Mouse (Mus musculus) MEL (cell line): ENCODE data around the gene Rnf26. TPM values are rescaled to one million over a fixed set of nuclear protein-coding genes. Genes with fewer than 3 reads are reported as not detected.

Experiments used
- DNase-seq: peaks from one replicate; pipeline ENCODE4 v3.0.0; 2011; ENCODE audit warnings: low read depth, low spot score
- H3K27ac ChIP-seq: 2 replicates; pipeline ENCODE4 v1.5.1; 2012; ENCODE audit warnings: low read depth, mild to moderate bottlenecking, control low read depth, low read length, moderate library complexity; ENCODE audit not compliant: control insufficient read depth
- H3K27me3 ChIP-seq, 2 experiments: fragments of 150-350 bp in 1 of 2; sonication (generic) in 1 of 2; 2 replicates each; pipeline ENCODE4 v1.6.1; 2012; ENCODE audit warnings: low read length in 2 of 2, mild to moderate bottlenecking in 2 of 2, improper control_type of control experiment in 1 of 2, moderate library complexity in 1 of 2; ENCODE audit not compliant: insufficient read depth in 2 of 2, control insufficient read depth in 1 of 2
- H3K36me3 ChIP-seq, 2 experiments: 2 replicates each; pipeline ENCODE4 v1.6.1; 2012 to 2014; ENCODE audit warnings: low read length in 2 of 2, improper control_type of control experiment in 1 of 2, inconsistent platforms in 1 of 2, mild to moderate bottlenecking in 1 of 2; ENCODE audit not compliant: insufficient read depth in 2 of 2, control insufficient read depth in 1 of 2
- H3K4me1 ChIP-seq, 2 experiments: fragments of 150-350 bp in 1 of 2; sonication (generic) in 1 of 2; 2 replicates each; pipeline ENCODE4 v1.6.1; 2012; ENCODE audit warnings: low read length in 2 of 2, improper control_type of control experiment in 1 of 2, mild to moderate bottlenecking in 1 of 2; ENCODE audit not compliant: insufficient read depth in 2 of 2, control insufficient read depth in 1 of 2
- H3K4me3 ChIP-seq, 2 experiments: fragments of 150-350 bp in 1 of 2; sonication (generic) in 1 of 2; 2 replicates each; pipeline ENCODE4 v1.5.1; 2012; ENCODE audit warnings: low read depth in 2 of 2, low read length in 2 of 2, mild to moderate bottlenecking in 2 of 2, moderate library complexity in 2 of 2, control low read depth in 1 of 2, improper control_type of control experiment in 1 of 2; ENCODE audit not compliant: control insufficient read depth in 1 of 2, insufficient read depth in 1 of 2
- H3K79me2 ChIP-seq: 2 replicates; pipeline ENCODE4 v1.6.1; 2012; ENCODE audit warnings: mild to moderate bottlenecking, low read length, moderate library complexity; ENCODE audit not compliant: control insufficient read depth, poor library complexity, insufficient read depth
- H3K9ac ChIP-seq: 2 replicates; pipeline ENCODE4 v1.6.1; 2012; ENCODE audit warnings: low read depth, mild to moderate bottlenecking, control low read depth, low read length, moderate library complexity; ENCODE audit not compliant: control insufficient read depth, poor library complexity, severe bottlenecking
- H3K9me3 ChIP-seq: fragments of 150-350 bp; sonication (generic); replicated peaks from 2 replicates; pipeline ENCODE4 v1.6.1; 2012; ENCODE audit warnings: mild to moderate bottlenecking, low read length, improper control_type of control experiment, moderate library complexity; ENCODE audit not compliant: insufficient read depth
- BHLHE40 ChIP-seq: IDR thresholded peaks from 2 replicates; pipeline ENCODE4 v1.6.1; 2012; ENCODE audit warnings: low read depth, mild to moderate bottlenecking, inconsistent platforms, low read length, improper control_type of control experiment, borderline replicate concordance
- CHD1 ChIP-seq: IDR thresholded peaks from 2 replicates; pipeline ENCODE4 v1.6.1; 2012; ENCODE audit warnings: low read depth, mild to moderate bottlenecking, inconsistent platforms, low read length, improper control_type of control experiment
- CHD2 ChIP-seq: IDR thresholded peaks from 2 replicates; pipeline ENCODE4 v1.6.1; 2011; ENCODE audit warnings: low read length, improper control_type of control experiment
- E2F4 ChIP-seq: IDR thresholded peaks from 2 replicates; pipeline ENCODE4 v1.6.1; 2011; ENCODE audit warnings: low read depth, low read length, improper control_type of control experiment, borderline replicate concordance
- EP300 ChIP-seq, 2 experiments: IDR thresholded peaks; 2 replicates each; pipeline ENCODE4 v1.6.1; 2011; ENCODE audit warnings: improper control_type of control experiment in 2 of 2, low read length in 2 of 2, low read depth in 1 of 2, mild to moderate bottlenecking in 1 of 2
- GABPA ChIP-seq: IDR thresholded peaks from 2 replicates; pipeline ENCODE4 v1.6.1; 2012; ENCODE audit warnings: low read depth, mild to moderate bottlenecking, inconsistent platforms, low read length, improper control_type of control experiment, moderate library complexity
- GATA1 ChIP-seq: IDR thresholded peaks from 2 replicates; pipeline ENCODE4 v1.6.1; 2011; ENCODE audit warnings: low read depth, low read length, improper control_type of control experiment
- HCFC1 ChIP-seq: IDR thresholded peaks from 2 replicates; pipeline ENCODE4 v1.6.1; 2012; ENCODE audit warnings: low read depth, mild to moderate bottlenecking, inconsistent platforms, low read length, improper control_type of control experiment, moderate library complexity
- JUND ChIP-seq: IDR thresholded peaks from 2 replicates; pipeline ENCODE4 v1.6.1; 2011; ENCODE audit warnings: low read depth, mild to moderate bottlenecking, improper control_type of control experiment, low read length
- KAT2A ChIP-seq: conservative IDR thresholded peaks from 2 replicates; pipeline ENCODE4 v1.6.1; 2012; ENCODE audit warnings: low read depth, low read length, improper control_type of control experiment, inconsistent platforms
- MAX ChIP-seq: IDR thresholded peaks from 2 replicates; pipeline ENCODE4 v1.6.1; 2011; ENCODE audit warnings: low read length, improper control_type of control experiment
- MAZ ChIP-seq: IDR thresholded peaks from 2 replicates; pipeline ENCODE4 v1.6.1; 2012; ENCODE audit warnings: low read depth, mild to moderate bottlenecking, inconsistent platforms, low read length, improper control_type of control experiment
- MEF2A ChIP-seq: IDR thresholded peaks from 2 replicates; pipeline ENCODE4 v1.6.1; 2014; ENCODE audit warnings: low read depth, mild to moderate bottlenecking, inconsistent platforms, low read length, improper control_type of control experiment; ENCODE audit not compliant: poor library complexity, insufficient replicate concordance, severe bottlenecking; ENCODE audit errors: extremely low read depth
- NELFE ChIP-seq: IDR thresholded peaks from 2 replicates; pipeline ENCODE4 v1.6.1; 2011; ENCODE audit warnings: low read depth, low read length, improper control_type of control experiment
- NRF1 ChIP-seq: IDR thresholded peaks from 2 replicates; pipeline ENCODE4 v1.6.1; 2014; ENCODE audit warnings: low read depth, mild to moderate bottlenecking, inconsistent platforms, low read length, improper control_type of control experiment, moderate library complexity; ENCODE audit not compliant: poor library complexity, insufficient read depth, severe bottlenecking
- POLR2A ChIP-seq, 2 experiments: IDR thresholded peaks; 2 replicates each; pipeline ENCODE4 v1.6.1; 2011 to 2012; ENCODE audit warnings: low read length in 2 of 2, mild to moderate bottlenecking in 2 of 2, control low read depth in 1 of 2, improper control_type of control experiment in 1 of 2, low read depth in 1 of 2, moderate library complexity in 1 of 2; ENCODE audit not compliant: control insufficient read depth in 1 of 2, insufficient read depth in 1 of 2, poor library complexity in 1 of 2
- POLR2AphosphoS5 ChIP-seq: IDR thresholded peaks from 2 replicates; pipeline ENCODE4 v1.6.1; 2012; ENCODE audit warnings: low read depth, borderline replicate concordance, mild to moderate bottlenecking, inconsistent platforms, low read length, moderate library complexity, mixed read lengths
- RAD21 ChIP-seq: IDR thresholded peaks from 2 replicates; pipeline ENCODE4 v1.6.1; 2011; ENCODE audit warnings: mild to moderate bottlenecking, low read depth, low read length, improper control_type of control experiment
- RCOR1 ChIP-seq: IDR thresholded peaks from 2 replicates; pipeline ENCODE4 v1.6.1; 2012; ENCODE audit warnings: low read depth, mild to moderate bottlenecking, inconsistent platforms, low read length, improper control_type of control experiment
- SIN3A ChIP-seq: IDR thresholded peaks from 2 replicates; pipeline ENCODE4 v1.6.1; 2012; ENCODE audit warnings: low read length, improper control_type of control experiment, inconsistent platforms
- USF1 ChIP-seq: IDR thresholded peaks from 2 replicates; pipeline ENCODE4 v1.6.1; 2014; ENCODE audit warnings: low read depth, mild to moderate bottlenecking, inconsistent platforms, low read length, improper control_type of control experiment, moderate library complexity
- USF2 ChIP-seq, 2 experiments: IDR thresholded peaks; 2 replicates each; pipeline ENCODE4 v1.6.1; 2011 to 2012; ENCODE audit warnings: improper control_type of control experiment in 2 of 2, low read length in 2 of 2, borderline replicate concordance in 1 of 2, inconsistent platforms in 1 of 2, low read depth in 1 of 2, mild to moderate bottlenecking in 1 of 2; ENCODE audit not compliant: insufficient read depth in 1 of 2
- polyA plus RNA-seq, 2 experiments: library from polyadenylated mRNA; stranded (reverse) in 1 of 2; unstranded in 1 of 2; fragments of >175 nt in 1 of 2; fragments of >200 nt in 1 of 2; gene quantifications; 2 replicates each; pipeline versions ENCODE4 v1.2.1 to v1.2.4; 2012; ENCODE audit warnings: low replicate concordance in 2 of 2, low read depth in 1 of 2; ENCODE audit not compliant: insufficient read length in 2 of 2, insufficient read depth in 1 of 2, missing spikeins in 1 of 2
- total RNA-seq: library from RNA; depleted of rRNA; stranded (reverse); fragments of 300-350 nt; gene quantifications from 2 replicates; pipeline ENCODE4 v1.2.3, GENCODE M21; 2012

Rnf26 gene
- total and polyA plus RNA-seq, 3 experiments, result 14.0 to 55.1 TPM; not detected in 1

GRCm38 (mm10) chr9:44082266-44082665, 31.1 kb downstream of the Rnf26 start:
- H3K27me3 ChIP-seq, result no peaks in the 10 kb centered on the region

GRCm38 (mm10) chr9:44081581-44081980, 31.7 kb downstream of the Rnf26 start:
- no peak for DNase-seq
- Histone ChIP-seq H3K9me3 (no peaks in the 10 kb centered on the region), H3K27me3 (no peaks in the 10 kb centered on the region), H3K4me1 (peaks cover 0 to 21% of the 10 kb centered on the region in 2 experiments; a peak in 3 of 4 replicates), H3K4me3 (no peak overlapping the region), H3K27ac (no peak overlapping the region), H3K79me2 (no peaks in the 10 kb centered on the region; the same call in 1 of the 2 replicates), H3K9ac (no peak overlapping the region), H3K36me3 (peaks cover 0 to 3% of the 10 kb centered on the region in 2 experiments; a peak in 1 of 4 replicates)
- TF ChIP-seq HCFC1 (no peak), KAT2A (no peak), MAX (no peak), EP300 (IDR thresholded peaks at IDR 0.05; ENCODE audit: low read depth in 1 of 2, low read length in 2 of 2) (no peak), CHD1 (no peak), RAD21 (no peak), CHD2 (no peak), NELFE (no peak), E2F4 (no peak), NRF1 (no peak), USF1 (no peak)

More at GRCm38 (mm10) chr9:44082266-44082665, 31.1 kb downstream of the Rnf26 start:
- peaks cover 0 to 3% of the 10 kb centered on the region in 2 experiments; a peak in 1 of 4 replicates for H3K36me3 ChIP-seq
- H3K9ac ChIP-seq, result no peak overlapping the region
- no peak overlapping the region for H3K4me3 ChIP-seq
- H3K27ac ChIP-seq, result no peak overlapping the region
- no peak for DNase-seq
- no peaks in the 10 kb centered on the region for H3K9me3 ChIP-seq
- no peaks in the 10 kb centered on the region; the same call in 1 of the 2 replicates for H3K79me2 ChIP-seq
- peaks cover 0 to 21% of the 10 kb centered on the region in 2 experiments; a peak in 3 of 4 replicates for H3K4me1 ChIP-seq
- no peak for TF ChIP-seq MEF2A
- TF ChIP-seq RCOR1, result no peak
- TF ChIP-seq MAX, result no peak
- no peak for TF ChIP-seq POLR2AphosphoS5
- TF ChIP-seq HCFC1, result no peak
- TF ChIP-seq NELFE, result no peak
- no peak for TF ChIP-seq JUND
- no peak for TF ChIP-seq USF1
- TF ChIP-seq GABPA, result no peak
- no peak for TF ChIP-seq NRF1
- no peak for TF ChIP-seq BHLHE40
- no peak for TF ChIP-seq GATA1
- no peak for TF ChIP-seq SIN3A
- TF ChIP-seq CHD1, result no peak
- TF ChIP-seq RAD21, result no peak
- no peak for TF ChIP-seq USF2 (IDR thresholded peaks at IDR 0.05; ENCODE audit: borderline replicate concordance in 1 of 2, insufficient read depth in 1 of 2, low read depth in 1 of 2, low read length in 2 of 2)
- no peak for TF ChIP-seq POLR2A (IDR thresholded peaks at IDR 0.05; ENCODE audit: control insufficient read depth in 1 of 2, insufficient read depth in 1 of 2, low read depth in 1 of 2, low read length in 2 of 2, poor library complexity in 1 of 2)
- no peak for TF ChIP-seq MAZ
